Mouse (Mus musculus) liver, adult (tissue): ENCODE data around the gene Arf1.

Source experiments
- GATA4 ChIP-seq: IDR thresholded peaks from 2 replicates; pipeline ENCODE4 v1.6.1; 2014; ENCODE audit warnings: mild to moderate bottlenecking, low read length; ENCODE audit not compliant: insufficient replicate concordance

Gene Arf1

GRCm38 (mm10) chr11:59169807-59170206, 58.3 kb downstream of the Arf1 start:
- TF ChIP-seq GATA4: no peak

- peak; percentile 79 for TF ChIP-seq GATA4
Measured at GRCm38 (mm10) chr11:59165616-59166241, 62.3 kb downstream of the Arf1 start.

GRCm38 (mm10) chr11:59164384-59164783, 63.7 kb downstream of the Arf1 start:
- no peak for TF ChIP-seq GATA4

GRCm38 (mm10) chr11:59163255-59164236, 64.5 kb downstream of the Arf1 start, which contains the start of gene Iba57:
Gene Iba57 (minus strand): TSS chr11:59163739.
- TF ChIP-seq GATA4: no peak; the same call in 1 of the 2 replicates

- peak; percentile 72; the same call in 1 of the 2 replicates for TF ChIP-seq GATA4
Measured at GRCm38 (mm10) chr11:59162443-59163254, 65.4 kb downstream of the Arf1 start.
